Mouse (Mus musculus): ENCODE measurements around the gene Ankdd1a. TPM values are rescaled to one million over a fixed set of nuclear protein-coding genes. Genes with fewer than 3 reads are reported as not detected.
A peak's percentile ranks its signal among the peaks of the same experiment; 100 is the strongest.

The Ankdd1a gene
- 1.1 and 1.8 TPM in 2 replicates for polyA plus RNA-seq (2015; fragmentation: Nextera tagmentation; extraction: Ambion mirVana)

DNA sequence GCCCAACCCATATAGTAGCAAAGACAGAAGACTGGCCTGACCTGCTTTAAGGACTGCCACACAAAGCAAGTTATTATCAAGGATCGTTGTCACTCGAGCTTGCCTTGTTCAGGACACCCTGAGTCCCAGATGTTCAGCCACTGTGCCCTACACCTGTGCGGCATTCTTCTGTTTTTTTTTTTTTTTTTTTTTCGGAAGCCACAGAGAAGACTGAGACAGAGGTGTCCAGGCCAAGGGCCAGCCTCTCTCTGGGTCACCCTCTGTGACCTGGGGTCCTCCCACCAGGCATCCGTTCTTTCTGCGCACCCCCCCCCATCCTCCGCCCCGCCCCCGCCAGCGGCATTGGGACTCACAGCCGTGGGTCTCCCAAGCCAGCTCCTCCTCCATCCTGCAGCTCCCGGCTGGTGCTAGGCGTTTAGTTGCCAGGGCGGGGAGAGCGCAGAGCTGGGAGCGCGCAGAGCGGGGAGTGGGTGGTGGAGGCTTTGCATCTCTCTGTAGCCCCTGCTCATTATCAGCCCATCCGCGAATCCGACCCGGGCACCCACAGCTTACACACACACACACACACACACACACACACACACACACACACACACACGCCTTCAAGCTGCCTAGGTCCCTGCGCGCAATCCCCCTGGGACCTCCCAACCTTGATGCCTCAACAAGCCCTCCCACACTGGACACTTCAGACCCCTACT lies at the start of gene Ankdd1a:
Ankdd1a (minus strand) TSS at position 387 of the 698 bp plus-strand sequence.
- H3K27me3 ChIP-seq (ENCODE audit: control insufficient read depth, insufficient read depth, low read depth, low read length) = no peaks in the 10 kb centered on the region
- no peaks in the 10 kb centered on the region for H3K9me3 ChIP-seq (replicated peaks; ENCODE audit: control insufficient read depth, low read length, poor library complexity, severe bottlenecking)
- H3K4me3 ChIP-seq (ENCODE audit: low read depth, low read length) = peak within 1 kb of the TSS; percentile 38
- peaks cover 7% of the 10 kb centered on the region; the same call in 1 of the 2 replicates for H3K4me1 ChIP-seq (ENCODE audit: control insufficient read depth, insufficient read depth, low read length)
- 8% methylated on average over 24 of the region's 25 CpGs for WGBS
- H3K27ac ChIP-seq (ENCODE audit: low read length) = peak within 1 kb of the TSS; percentile 47
- peak within 1 kb of the TSS; percentile 69 for H3K4me2 ChIP-seq (ENCODE audit: low read length)
- no peaks in the 10 kb centered on the region for H3K36me3 ChIP-seq (ENCODE audit: control insufficient read depth, insufficient read depth, low read length)
- peak within 1 kb of the TSS; percentile 63 for H3K9ac ChIP-seq (ENCODE audit: low read depth, low read length)
- ATAC-seq = peak; percentile 91

DNA sequence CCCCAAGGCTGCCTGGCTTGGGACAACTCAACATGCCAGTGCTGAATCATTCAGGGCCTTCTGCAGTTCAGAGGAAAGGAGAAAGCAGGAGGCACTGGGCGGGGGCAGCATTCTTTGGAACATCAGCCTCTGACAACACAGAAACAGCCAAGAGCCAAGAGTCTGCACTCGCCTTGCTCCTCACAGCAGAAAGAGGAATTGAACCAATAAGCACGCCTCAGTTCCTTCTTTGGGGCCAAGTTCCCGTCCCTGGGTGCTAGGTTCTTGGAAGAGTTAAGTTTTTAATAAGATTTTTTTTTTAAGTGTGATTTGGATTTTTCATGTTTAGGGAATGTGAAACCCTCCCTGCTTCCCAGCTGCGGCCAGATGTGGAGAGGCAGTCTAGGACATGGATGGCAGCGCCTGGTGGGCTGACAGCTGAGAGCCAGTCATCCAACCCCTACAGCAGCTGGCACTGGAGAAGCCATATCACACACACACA lies 49.5 kb upstream of the Ankdd1a start:
- H3K36me3 ChIP-seq (ENCODE audit: control insufficient read depth, insufficient read depth, low read length) = no peaks in the 10 kb centered on the region
- no peak overlapping the region for H3K4me3 ChIP-seq (ENCODE audit: low read depth, low read length)
- H3K4me1 ChIP-seq (ENCODE audit: control insufficient read depth, insufficient read depth, low read length) = no peaks in the 10 kb centered on the region
- ATAC-seq = no peak
- H3K9me3 ChIP-seq (replicated peaks; ENCODE audit: control insufficient read depth, low read length, poor library complexity, severe bottlenecking) = no peaks in the 10 kb centered on the region
- no peak overlapping the region for H3K27ac ChIP-seq (ENCODE audit: low read length)
- no peak overlapping the region for H3K4me2 ChIP-seq (ENCODE audit: low read length)
- no peaks in the 10 kb centered on the region for H3K27me3 ChIP-seq (ENCODE audit: control insufficient read depth, insufficient read depth, low read depth, low read length)
- H3K9ac ChIP-seq (ENCODE audit: low read depth, low read length) = no peak overlapping the region
- WGBS = 84% methylated on average over 6 of the region's 6 CpGs

DNA sequence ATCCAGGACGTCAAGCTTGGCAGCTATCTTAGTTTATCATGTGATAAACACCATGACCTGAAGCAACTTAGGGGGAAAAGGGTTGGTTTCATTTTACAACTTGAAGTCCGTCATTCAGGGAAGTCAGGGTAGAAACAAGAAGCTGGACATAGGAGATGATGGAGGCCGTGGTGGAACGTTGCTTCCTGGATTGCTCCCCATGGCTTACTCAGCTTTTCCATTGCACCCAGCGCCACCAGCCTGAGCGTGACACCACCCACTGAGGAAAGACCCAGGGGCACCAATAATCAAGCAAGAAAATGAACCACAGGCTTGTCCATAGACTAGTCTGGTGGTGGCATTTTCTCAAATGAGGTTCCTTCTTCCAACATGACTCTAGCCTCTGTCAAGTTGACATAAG lies 48.8 kb upstream of the Ankdd1a start:
- WGBS = 88% methylated on average over 6 of the region's 6 CpGs
- no peak overlapping the region for H3K9ac ChIP-seq (ENCODE audit: low read depth, low read length)
- no peak overlapping the region for H3K4me2 ChIP-seq (ENCODE audit: low read length)
- H3K4me1 ChIP-seq (ENCODE audit: control insufficient read depth, insufficient read depth, low read length) = no peaks in the 10 kb centered on the region
- no peaks in the 10 kb centered on the region for H3K9me3 ChIP-seq (replicated peaks; ENCODE audit: control insufficient read depth, low read length, poor library complexity, severe bottlenecking)
- H3K27ac ChIP-seq (ENCODE audit: low read length) = no peak overlapping the region
- H3K36me3 ChIP-seq (ENCODE audit: control insufficient read depth, insufficient read depth, low read length) = no peaks in the 10 kb centered on the region
- ATAC-seq = no peak
- H3K27me3 ChIP-seq (ENCODE audit: control insufficient read depth, insufficient read depth, low read depth, low read length) = no peaks in the 10 kb centered on the region
- no peak overlapping the region for H3K4me3 ChIP-seq (ENCODE audit: low read depth, low read length)

GRCm38 (mm10) chr9:65564698-65565097 lies 44.7 kb upstream of the Ankdd1a start:
- Histone ChIP-seq H3K9me3 (replicated peaks; ENCODE audit: control insufficient read depth, low read length, poor library complexity, severe bottlenecking) (no peaks in the 10 kb centered on the region), H3K9ac (ENCODE audit: low read depth, low read length) (no peak overlapping the region), H3K27me3 (ENCODE audit: control insufficient read depth, insufficient read depth, low read depth, low read length) (no peaks in the 10 kb centered on the region), H3K4me2 (ENCODE audit: low read length) (no peak overlapping the region), H3K36me3 (ENCODE audit: control insufficient read depth, insufficient read depth, low read length) (no peaks in the 10 kb centered on the region), H3K4me3 (ENCODE audit: low read depth, low read length) (no peak overlapping the region), H3K27ac (ENCODE audit: low read length) (no peak overlapping the region), H3K4me1 (ENCODE audit: control insufficient read depth, insufficient read depth, low read length) (0 out of 2 replicates have a peak, but pooled peaks cover 2% of the 10 kb centered on the region)
- WGBS = 98% methylated on average over 2 of the region's 2 CpGs
- no peak for ATAC-seq

DNA sequence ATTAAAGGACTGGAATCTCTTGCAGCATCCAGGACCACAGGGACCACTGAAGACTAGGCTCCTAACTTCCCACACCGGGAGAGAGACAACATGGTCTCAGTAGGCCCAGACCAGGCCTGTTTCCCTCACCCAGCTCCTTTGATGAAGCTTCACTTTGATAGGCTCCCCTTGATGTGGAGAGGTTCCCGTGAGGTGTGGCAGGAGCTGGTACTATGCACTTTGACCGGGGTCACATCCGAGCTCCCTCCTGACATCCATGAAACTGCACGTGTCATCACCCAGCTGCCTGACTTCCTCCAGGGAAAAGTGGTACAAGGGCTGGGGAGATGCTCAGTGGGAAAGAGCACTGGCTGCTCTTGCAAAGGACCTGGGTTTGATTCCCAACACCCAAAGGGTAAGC lies 43.1 kb upstream of the Ankdd1a start:
- no peak for ATAC-seq
- no peaks in the 10 kb centered on the region for H3K9me3 ChIP-seq (replicated peaks; ENCODE audit: control insufficient read depth, low read length, poor library complexity, severe bottlenecking)
- H3K9ac ChIP-seq (ENCODE audit: low read depth, low read length) = no peak overlapping the region
- no peaks in the 10 kb centered on the region for H3K36me3 ChIP-seq (ENCODE audit: control insufficient read depth, insufficient read depth, low read length)
- no peak overlapping the region for H3K27ac ChIP-seq (ENCODE audit: low read length)
- H3K4me3 ChIP-seq (ENCODE audit: low read depth, low read length) = no peak overlapping the region
- H3K4me1 ChIP-seq (ENCODE audit: control insufficient read depth, insufficient read depth, low read length) = 0 out of 2 replicates have a peak, but pooled peaks cover 2% of the 10 kb centered on the region
- H3K27me3 ChIP-seq (ENCODE audit: control insufficient read depth, insufficient read depth, low read depth, low read length) = no peaks in the 10 kb centered on the region
- 97% methylated on average over 5 of the region's 5 CpGs for WGBS
- H3K4me2 ChIP-seq (ENCODE audit: low read length) = no peak overlapping the region

GRCm38 (mm10) chr9:65562081-65562506 lies 42.1 kb upstream of the Ankdd1a start:
- Histone ChIP-seq H3K4me3 (ENCODE audit: low read depth, low read length) (no peak overlapping the region), H3K9ac (ENCODE audit: low read depth, low read length) (no peak overlapping the region), H3K27me3 (ENCODE audit: control insufficient read depth, insufficient read depth, low read depth, low read length) (no peaks in the 10 kb centered on the region), H3K4me2 (ENCODE audit: low read length) (no peak overlapping the region), H3K9me3 (replicated peaks; ENCODE audit: control insufficient read depth, low read length, poor library complexity, severe bottlenecking) (no peaks in the 10 kb centered on the region), H3K27ac (ENCODE audit: low read length) (0 out of 2 replicates have a peak overlapping the region, but pooled peaks have one; percentile 2), H3K4me1 (ENCODE audit: control insufficient read depth, insufficient read depth, low read length) (0 out of 2 replicates have a peak, but pooled peaks cover 2% of the 10 kb centered on the region), H3K36me3 (ENCODE audit: control insufficient read depth, insufficient read depth, low read length) (no peaks in the 10 kb centered on the region)
- WGBS = 35% methylated on average over 4 of the region's 4 CpGs
- ATAC-seq = no peak

GRCm38 (mm10) chr9:65561016-65561415 lies 41.0 kb upstream of the Ankdd1a start:
- ATAC-seq = no peak

GRCm38 (mm10) chr9:65558806-65559205 lies 38.8 kb upstream of the Ankdd1a start:
- no peak for ATAC-seq
- 0 out of 2 replicates have a peak, but pooled peaks cover 2% of the 10 kb centered on the region for H3K4me1 ChIP-seq (ENCODE audit: control insufficient read depth, insufficient read depth, low read length)
- H3K9ac ChIP-seq (ENCODE audit: low read depth, low read length) = no peak overlapping the region
- H3K4me2 ChIP-seq (ENCODE audit: low read length) = no peak overlapping the region
- H3K36me3 ChIP-seq (ENCODE audit: control insufficient read depth, insufficient read depth, low read length) = no peaks in the 10 kb centered on the region
- no peak overlapping the region for H3K27ac ChIP-seq (ENCODE audit: low read length)
- no peaks in the 10 kb centered on the region for H3K27me3 ChIP-seq (ENCODE audit: control insufficient read depth, insufficient read depth, low read depth, low read length)
- no peak overlapping the region for H3K4me3 ChIP-seq (ENCODE audit: low read depth, low read length)
- H3K9me3 ChIP-seq (replicated peaks; ENCODE audit: control insufficient read depth, low read length, poor library complexity, severe bottlenecking) = no peaks in the 10 kb centered on the region
- WGBS = 95% methylated on average over 6 of the region's 6 CpGs

More at GRCm38 (mm10) chr9:65561016-65561415, 41.0 kb upstream of the Ankdd1a start:
- Histone ChIP-seq H3K4me1 (ENCODE audit: control insufficient read depth, insufficient read depth, low read length) (0 out of 2 replicates have a peak, but pooled peaks cover 2% of the 10 kb centered on the region), H3K27me3 (ENCODE audit: control insufficient read depth, insufficient read depth, low read depth, low read length) (no peaks in the 10 kb centered on the region), H3K27ac (ENCODE audit: low read length) (no peak overlapping the region), H3K9ac (ENCODE audit: low read depth, low read length) (no peak overlapping the region), H3K36me3 (ENCODE audit: control insufficient read depth, insufficient read depth, low read length) (no peaks in the 10 kb centered on the region), H3K9me3 (replicated peaks; ENCODE audit: control insufficient read depth, low read length, poor library complexity, severe bottlenecking) (no peaks in the 10 kb centered on the region), H3K4me2 (ENCODE audit: low read length) (no peak overlapping the region), H3K4me3 (ENCODE audit: low read depth, low read length) (no peak overlapping the region)
- 74% methylated on average over 4 of the region's 4 CpGs for WGBS

DNA sequence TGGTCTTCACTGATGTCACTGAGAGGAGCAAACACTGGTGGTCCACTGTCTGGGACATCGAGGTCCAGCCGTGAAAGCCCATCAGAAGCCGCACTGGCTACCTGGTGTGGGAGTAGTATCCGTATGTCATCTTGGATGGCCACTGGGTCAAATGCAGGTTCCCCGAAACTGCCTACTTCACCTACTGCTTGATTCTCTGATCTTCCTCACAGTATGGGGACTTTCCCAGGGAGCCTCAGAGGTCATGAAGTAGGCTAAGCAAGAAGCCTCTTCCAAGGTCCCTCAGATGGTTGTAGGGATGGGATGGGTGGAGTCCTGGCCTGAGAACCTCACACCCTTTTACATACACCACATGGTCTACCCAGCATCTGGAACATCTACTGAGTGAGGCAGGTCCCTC lies 37.0 kb upstream of the Ankdd1a start:
- ATAC-seq = no peak
- Histone ChIP-seq H3K27ac (ENCODE audit: low read length) (no peak overlapping the region), H3K36me3 (ENCODE audit: control insufficient read depth, insufficient read depth, low read length) (no peaks in the 10 kb centered on the region), H3K9ac (ENCODE audit: low read depth, low read length) (no peak overlapping the region), H3K4me2 (ENCODE audit: low read length) (no peak overlapping the region), H3K9me3 (replicated peaks; ENCODE audit: control insufficient read depth, low read length, poor library complexity, severe bottlenecking) (no peaks in the 10 kb centered on the region), H3K27me3 (ENCODE audit: control insufficient read depth, insufficient read depth, low read depth, low read length) (no peaks in the 10 kb centered on the region), H3K4me3 (ENCODE audit: low read depth, low read length) (no peak overlapping the region), H3K4me1 (ENCODE audit: control insufficient read depth, insufficient read depth, low read length) (no peaks in the 10 kb centered on the region)
- WGBS = 99% methylated on average over 5 of the region's 5 CpGs
